Mouse (Mus musculus): ENCODE results near the gene Mtfr2. TPM values are rescaled to one million over a fixed set of nuclear protein-coding genes. Genes with fewer than 3 reads are reported as not detected.

Mtfr2 gene
- total RNA-seq (2021): 1 to 10 TPM; 1.8 to 2.4 TPM
- long read RNA-seq, experiment 1, partial matches to known transcripts: 0 of 3 reads
- long read RNA-seq, experiment 1, other reads (novel, unspliced or antisense): 1 of 3 reads
- long read RNA-seq, experiment 2, partial matches to known transcripts: 0 of 5 reads
- long read RNA-seq, experiment 2, other reads (novel, unspliced or antisense): 2 of 5 reads

GRCm38 (mm10) chr10:20347285-20348214 is at the start of gene Mtfr2:
Mtfr2 (plus strand) TSS chr10:20347770.
- DNase-seq (ENCODE audit: low spot score in 2 of 2): peak; percentile 86 to 94

- no peak for DNase-seq (ENCODE audit: low spot score in 2 of 2)
Measured at GRCm38 (mm10) chr10:20298152-20298920, 49.2 kb upstream of the Mtfr2 start.

- DNase-seq (ENCODE audit: low spot score in 2 of 2): no peak
Measured at GRCm38 (mm10) chr10:20299114-20299513, 48.5 kb upstream of the Mtfr2 start.

- no peak for DNase-seq (ENCODE audit: low spot score in 2 of 2)
Measured at GRCm38 (mm10) chr10:20310969-20311769, 36.4 kb upstream of the Mtfr2 start.

- peak; percentile 99 to 100 for DNase-seq (ENCODE audit: low spot score in 2 of 2)
Measured at GRCm38 (mm10) chr10:20311918-20312735, 35.4 kb upstream of the Mtfr2 start, which contains the start of gene Bclaf1. Bclaf1 (plus strand) TSS chr10:20312469.

- peak; percentile 90 to 91 for DNase-seq (ENCODE audit: low spot score in 2 of 2)
Measured at GRCm38 (mm10) chr10:20312736-20313301, 34.8 kb upstream of the Mtfr2 start.

GRCm38 (mm10) chr10:20313447-20313846 is 34.1 kb upstream of the Mtfr2 start:
- no peak for DNase-seq (ENCODE audit: low spot score in 2 of 2)

GRCm38 (mm10) chr10:20313941-20314340 is 33.6 kb upstream of the Mtfr2 start:
- no peak for DNase-seq (ENCODE audit: low spot score in 2 of 2)

GRCm38 (mm10) chr10:20314797-20315196 is 32.8 kb upstream of the Mtfr2 start:
- DNase-seq (ENCODE audit: low spot score in 2 of 2): no peak

- DNase-seq (ENCODE audit: low spot score in 2 of 2): no peak
Measured at GRCm38 (mm10) chr10:20317466-20317865, 30.1 kb upstream of the Mtfr2 start.

- DNase-seq (ENCODE audit: low spot score in 2 of 2): no peak
Measured at GRCm38 (mm10) chr10:20326226-20326625, 21.3 kb upstream of the Mtfr2 start.

GRCm38 (mm10) chr10:20331262-20331661 is 16.3 kb upstream of the Mtfr2 start:
- no peak for DNase-seq (ENCODE audit: low spot score in 2 of 2)

GRCm38 (mm10) chr10:20337872-20338271 is 9.7 kb upstream of the Mtfr2 start:
- no peak for DNase-seq (ENCODE audit: low spot score in 2 of 2)

GRCm38 (mm10) chr10:20345736-20346135 is 1.8 kb upstream of the Mtfr2 start:
- DNase-seq (ENCODE audit: low spot score in 2 of 2): no peak

GRCm38 (mm10) chr10:20348894-20349293 is 1.3 kb downstream of the Mtfr2 start:
- DNase-seq (ENCODE audit: low spot score in 2 of 2): no peak

GRCm38 (mm10) chr10:20361542-20362449 is 14.2 kb downstream of the Mtfr2 start:
- no peak for DNase-seq (ENCODE audit: low spot score in 2 of 2)

- DNase-seq (ENCODE audit: low spot score in 2 of 2): no peak
Measured at GRCm38 (mm10) chr10:20362450-20363118, 15.0 kb downstream of the Mtfr2 start.

- DNase-seq (ENCODE audit: low spot score in 2 of 2): no peak
Measured at GRCm38 (mm10) chr10:20372046-20372445, 24.5 kb downstream of the Mtfr2 start.
